Mouse (Mus musculus): ENCODE measurements around the gene Acox2. TPM values are rescaled to one million over a fixed set of nuclear protein-coding genes. Genes with fewer than 3 reads are reported as not detected.
A peak's percentile ranks its signal among the peaks of the same experiment; 100 is the strongest.

The Acox2 gene
- total RNA-seq, 2 experiments from 2014 or later: 0.64 to 0.69 TPM

- DNase-seq (ENCODE audit: low spot score): peak; percentile 56
Observed at GRCm38 (mm10) chr14:8214299-8215207, 44.6 kb downstream of the Acox2 start.

GRCm38 (mm10) chr14:8213803-8214224, 45.3 kb downstream of the Acox2 start, which contains the start of gene Kctd6:
Gene Kctd6 (plus strand): TSS chr14:8214140.
- DNase-seq (ENCODE audit: low spot score): peak; percentile 98

GRCm38 (mm10) chr14:8212996-8213395, 46.2 kb downstream of the Acox2 start:
- DNase-seq (ENCODE audit: low spot score): no peak

- DNase-seq (ENCODE audit: low spot score): no peak
Observed at GRCm38 (mm10) chr14:8209896-8210295, 49.3 kb downstream of the Acox2 start.

GRCm38 (mm10) chr14:8208876-8209275, 50.3 kb downstream of the Acox2 start:
- DNase-seq (ENCODE audit: low spot score): no peak

GRCm38 (mm10) chr14:8207543-8207942, 51.6 kb downstream of the Acox2 start:
- no peak for DNase-seq (ENCODE audit: low spot score)

- DNase-seq (ENCODE audit: low spot score): no peak
Observed at GRCm38 (mm10) chr14:8207105-8207504, 52.0 kb downstream of the Acox2 start.

- no peak for DNase-seq (ENCODE audit: low spot score)
Observed at GRCm38 (mm10) chr14:8206179-8206910, 52.8 kb downstream of the Acox2 start.

- no peak for DNase-seq (ENCODE audit: low spot score)
Observed at GRCm38 (mm10) chr14:8201715-8202114, 57.4 kb downstream of the Acox2 start.

GRCm38 (mm10) chr14:8200769-8201168, 58.4 kb downstream of the Acox2 start:
- no peak for DNase-seq (ENCODE audit: low spot score)

GRCm38 (mm10) chr14:8192727-8193126, 66.4 kb downstream of the Acox2 start:
- no peak for DNase-seq (ENCODE audit: low spot score)

- no peak for DNase-seq (ENCODE audit: low spot score)
Observed at GRCm38 (mm10) chr14:8191331-8191965, 67.7 kb downstream of the Acox2 start.

GRCm38 (mm10) chr14:8190556-8190955, 68.6 kb downstream of the Acox2 start:
- DNase-seq (ENCODE audit: low spot score): no peak

- DNase-seq (ENCODE audit: low spot score): no peak
Observed at GRCm38 (mm10) chr14:8186278-8187045, 72.7 kb downstream of the Acox2 start.

GRCm38 (mm10) chr14:8183330-8183729, 75.8 kb downstream of the Acox2 start:
- DNase-seq (ENCODE audit: low spot score): no peak

- no peak for DNase-seq (ENCODE audit: low spot score)
Observed at GRCm38 (mm10) chr14:8180371-8181035, 78.7 kb downstream of the Acox2 start.

- DNase-seq (ENCODE audit: low spot score): no peak
Observed at GRCm38 (mm10) chr14:8176251-8176650, 82.9 kb downstream of the Acox2 start.

All from gastrocnemius, adult 18-20 months (tissue).